Mouse (Mus musculus): ENCODE data around the gene Olfr62. TPM values are rescaled to one million over a fixed set of nuclear protein-coding genes. Genes with fewer than 3 reads are reported as not detected.
A peak's percentile ranks its signal among the peaks of the same experiment; 100 is the strongest.

Gene Olfr62
- not detected for total RNA-seq (2021)
- long read RNA-seq = 0 reads

DNA sequence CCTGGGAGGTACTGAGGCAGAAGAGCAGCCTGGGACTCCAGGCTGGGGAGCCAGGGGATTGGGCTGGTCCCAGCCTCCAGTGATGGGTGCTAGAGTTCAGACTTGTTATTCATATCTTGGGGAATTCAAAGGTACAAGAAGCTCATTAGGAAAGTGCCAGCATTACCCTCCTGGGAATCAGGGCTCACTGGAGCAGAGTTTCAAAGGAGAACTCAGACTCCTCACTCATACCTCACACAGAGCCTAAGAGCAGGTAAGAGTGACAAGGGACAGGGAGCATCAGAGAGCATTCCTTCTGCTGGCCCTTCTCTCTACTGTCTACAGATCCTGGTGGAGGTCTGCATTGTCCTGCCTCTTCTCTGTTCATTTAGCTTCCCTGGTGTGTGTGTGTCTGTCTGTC lies at the start of gene Olfr62:
Gene Olfr62 (plus strand): TSS at position 301 of the 400 bp plus-strand sequence.
- DNase-seq (ENCODE audit: low spot score in 2 of 2) = no peak

DNA sequence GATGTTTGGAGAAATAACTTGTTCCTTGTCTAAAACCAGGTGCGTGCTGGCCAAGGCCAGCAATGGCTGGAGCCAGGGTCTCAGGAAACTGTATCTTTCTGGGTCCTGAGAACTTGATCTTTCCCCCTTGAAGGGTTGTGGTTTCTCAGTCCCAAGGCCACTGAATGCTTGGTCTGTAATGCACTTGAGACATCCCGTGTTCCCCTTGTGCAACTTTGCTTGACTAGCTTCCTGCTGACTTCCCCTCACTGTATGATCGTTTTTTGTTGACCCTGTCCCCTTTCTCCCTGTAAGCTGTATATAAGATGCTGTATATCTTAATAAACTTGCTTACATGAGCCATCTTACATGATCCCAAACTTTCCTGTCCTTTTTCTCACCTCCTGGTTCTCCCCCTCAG lies 48.9 kb upstream of the Olfr62 start:
- no peak for DNase-seq (ENCODE audit: low spot score in 2 of 2)

DNA sequence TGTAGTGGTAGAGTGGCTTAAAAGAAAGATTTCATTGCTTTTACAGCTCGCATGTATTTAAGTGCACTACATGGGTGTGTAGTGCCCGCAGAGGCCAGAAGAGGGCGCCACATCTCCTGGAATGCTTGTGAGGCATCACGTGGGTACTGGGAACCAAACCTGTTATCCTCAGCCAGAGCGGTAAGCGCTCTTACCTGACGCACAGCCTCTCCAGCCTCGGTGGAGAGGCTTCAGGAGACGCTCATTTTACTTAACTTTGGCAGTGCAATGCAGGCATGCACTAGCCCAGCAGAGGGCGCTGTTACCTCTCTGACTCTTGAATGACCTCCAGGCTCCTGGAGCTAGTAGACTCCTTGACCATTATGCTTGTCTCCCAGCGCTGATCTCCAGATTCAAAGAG lies 46.1 kb upstream of the Olfr62 start:
- no peak for DNase-seq (ENCODE audit: low spot score in 2 of 2)

DNA sequence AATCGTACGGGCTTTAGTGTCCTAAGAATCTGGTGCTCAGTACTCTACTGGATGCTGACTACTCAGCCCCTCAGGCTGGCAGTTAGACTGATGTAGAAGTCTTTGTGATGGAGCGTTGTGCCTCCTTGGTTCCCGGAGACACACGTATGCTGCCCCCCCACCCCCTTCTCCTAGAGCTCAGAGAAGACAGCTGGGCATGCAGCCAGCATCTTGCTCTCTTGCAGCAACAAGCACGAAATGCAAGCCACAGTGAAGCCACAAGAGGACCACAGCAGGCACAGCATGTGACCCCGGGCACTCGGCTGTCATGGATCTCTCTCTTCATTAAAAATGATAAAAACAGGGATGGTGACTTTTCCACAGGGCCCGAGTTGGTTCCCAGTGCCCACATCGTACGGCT lies 43.3 kb upstream of the Olfr62 start:
- no peak for DNase-seq (ENCODE audit: low spot score in 2 of 2)

DNA sequence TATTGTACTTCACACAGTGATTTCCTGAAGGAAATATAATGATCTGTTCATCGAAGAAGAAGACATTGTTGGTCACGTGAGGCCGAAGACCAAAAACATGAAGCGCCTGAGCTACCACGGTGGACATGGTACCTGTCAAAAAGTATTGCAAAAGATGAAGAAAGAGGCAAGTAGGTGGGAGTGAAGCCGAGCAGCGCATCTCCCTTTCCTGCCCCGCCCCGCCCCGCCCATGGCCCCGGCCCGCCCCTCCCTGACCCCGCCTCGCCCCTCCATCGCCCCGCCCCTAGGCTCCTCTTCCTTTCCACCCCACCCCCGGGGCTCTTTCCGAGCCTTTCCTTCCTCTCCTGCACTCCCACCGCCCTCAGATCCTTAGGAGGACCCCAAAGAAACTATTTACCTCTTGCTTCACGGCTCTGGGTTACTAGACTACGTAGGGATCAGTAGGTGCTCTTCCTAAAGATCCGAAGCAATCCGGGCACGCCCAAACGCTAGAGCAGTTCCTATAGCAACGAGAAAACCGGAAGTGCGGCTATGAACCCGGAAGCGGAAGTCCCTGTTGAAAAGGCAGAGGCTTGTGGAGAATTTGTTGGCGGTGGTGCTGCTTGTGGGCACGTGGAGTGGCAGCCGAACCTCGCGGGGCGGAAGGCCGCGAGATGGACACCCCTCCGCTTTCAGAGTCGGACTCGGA lies 38.3 kb upstream of the Olfr62 start, which contains the start of the genes Cfap57 and Ebna1bp2:
Gene Cfap57 (minus strand): TSS at position 499 of the 688 bp plus-strand sequence.
Gene Ebna1bp2 (plus strand): TSS at position 521 of the 688 bp plus-strand sequence.
- peak; percentile 85 to 95 for DNase-seq (ENCODE audit: low spot score in 2 of 2)

DNA sequence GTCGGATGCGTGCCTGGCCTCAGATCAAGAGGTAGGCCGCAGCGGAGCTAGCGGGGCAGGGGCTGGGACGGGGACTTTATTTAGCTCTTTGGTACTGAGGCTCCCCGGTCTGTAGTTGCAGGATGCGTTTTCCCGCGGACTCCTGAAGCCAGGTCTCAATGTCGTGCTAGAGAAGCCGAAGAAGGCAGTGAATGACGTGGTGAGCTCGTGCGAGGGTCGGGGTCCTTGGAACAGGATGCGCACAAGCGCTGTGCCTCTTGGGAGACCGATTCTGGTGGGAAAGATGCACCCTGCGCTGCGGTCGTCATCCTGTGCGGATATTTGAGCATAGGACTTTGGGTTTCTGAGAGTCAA lies 37.8 kb upstream of the Olfr62 start:
- no peak for DNase-seq (ENCODE audit: low spot score in 2 of 2)

DNA sequence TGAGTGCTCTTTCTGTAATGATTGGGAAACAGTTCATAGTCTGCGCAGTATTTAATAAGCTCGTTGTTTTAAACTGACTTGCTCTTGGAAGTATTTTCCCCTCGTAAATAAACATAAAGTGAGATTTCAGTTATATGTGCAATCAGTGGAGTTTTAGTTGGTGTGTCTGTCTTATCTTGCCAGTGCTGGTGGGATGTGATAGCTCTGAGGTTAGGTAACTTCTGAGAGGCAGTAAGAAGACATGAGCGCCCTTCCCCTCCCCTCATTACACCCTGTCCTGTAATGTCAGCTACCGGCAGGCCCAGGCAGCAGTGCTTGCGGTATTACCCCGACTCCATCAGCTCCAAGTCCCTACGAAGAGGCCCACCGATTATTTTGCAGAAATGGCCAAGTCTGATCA lies 37.0 kb upstream of the Olfr62 start:
- DNase-seq (ENCODE audit: low spot score in 2 of 2) = no peak

DNA sequence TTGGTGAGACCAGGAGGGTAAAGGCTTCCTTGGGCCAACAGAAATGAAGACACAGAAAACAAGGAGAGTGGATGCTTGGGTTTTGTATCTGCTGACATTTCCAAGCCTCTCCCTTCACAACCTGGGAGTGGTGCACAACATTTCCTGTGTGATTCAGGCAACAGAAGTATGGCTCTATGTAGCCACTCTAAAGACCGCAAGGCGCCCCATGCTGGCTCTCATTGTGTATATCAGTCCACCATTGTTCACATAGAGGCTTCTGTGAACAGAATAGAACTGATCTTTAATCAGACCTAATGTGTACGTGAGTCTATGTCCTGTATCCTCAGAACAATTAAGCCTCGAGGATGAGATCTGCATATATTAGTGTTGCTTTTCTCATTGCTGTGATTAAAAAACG lies 28.5 kb upstream of the Olfr62 start:
- DNase-seq (ENCODE audit: low spot score in 2 of 2) = no peak

DNA sequence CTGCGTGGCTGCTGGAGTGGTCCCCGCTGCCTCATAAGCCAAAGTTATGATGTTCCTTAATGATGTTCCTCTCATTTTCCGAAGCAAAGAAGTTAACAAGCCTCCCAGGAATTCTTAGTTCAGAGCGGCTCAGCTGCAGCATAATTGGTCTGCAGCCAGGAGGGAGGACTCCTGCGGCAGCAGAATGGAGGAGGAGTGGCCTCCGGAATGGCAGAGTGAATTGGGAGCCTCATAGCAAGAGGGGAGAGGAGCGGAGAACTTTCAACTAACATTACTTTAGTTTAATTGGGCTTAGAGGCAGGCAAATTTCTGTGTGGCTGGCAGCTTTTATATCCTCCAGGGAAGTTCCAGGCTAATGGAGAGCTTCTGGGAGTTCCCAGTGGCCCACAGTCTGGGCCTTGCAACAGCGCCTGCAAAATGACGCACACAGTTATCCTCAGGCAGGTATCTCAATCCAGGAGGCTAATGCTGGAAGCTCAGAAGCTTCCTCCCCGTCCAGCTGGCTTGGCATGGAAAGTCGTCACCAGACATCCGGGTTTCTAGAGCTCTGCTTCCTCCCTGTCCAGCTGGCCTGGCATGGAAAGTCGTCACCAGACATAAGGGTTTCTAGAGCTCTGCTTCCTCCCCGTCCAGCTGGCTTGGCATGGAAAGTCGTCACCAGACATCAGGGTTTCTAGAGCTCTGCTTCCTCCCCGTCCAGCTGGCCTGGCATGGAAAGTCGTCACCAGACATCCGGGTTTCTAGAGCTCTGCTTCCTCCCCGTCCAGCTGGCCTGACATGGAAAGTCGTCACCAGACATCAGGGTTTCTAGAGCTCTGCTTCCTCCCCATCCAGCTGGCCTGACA lies 16.2 kb upstream of the Olfr62 start:
- DNase-seq (ENCODE audit: low spot score in 2 of 2) = peak in 1 of 2 experiments; percentile 17

DNA sequence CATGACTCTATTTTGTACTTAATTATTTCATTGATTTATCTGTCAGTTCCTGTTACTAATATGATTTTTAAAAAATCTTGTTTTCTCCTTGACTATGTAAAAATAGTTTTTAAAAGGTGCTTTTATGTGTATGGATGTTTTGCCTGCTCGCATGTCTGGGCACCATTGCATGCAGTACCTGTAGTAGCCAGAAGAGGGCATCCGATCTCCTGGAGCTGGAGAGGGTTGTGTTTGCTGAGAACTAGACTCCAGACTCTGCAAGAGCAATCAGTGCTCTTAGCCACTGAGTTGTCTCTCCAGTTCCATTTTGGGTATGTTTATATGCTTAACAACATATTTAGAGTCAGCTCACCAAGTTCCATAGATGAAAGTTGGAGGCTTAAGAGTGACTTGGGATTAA lies 13.5 kb upstream of the Olfr62 start:
- DNase-seq (ENCODE audit: low spot score in 2 of 2) = peak; percentile 32 to 69

DNA sequence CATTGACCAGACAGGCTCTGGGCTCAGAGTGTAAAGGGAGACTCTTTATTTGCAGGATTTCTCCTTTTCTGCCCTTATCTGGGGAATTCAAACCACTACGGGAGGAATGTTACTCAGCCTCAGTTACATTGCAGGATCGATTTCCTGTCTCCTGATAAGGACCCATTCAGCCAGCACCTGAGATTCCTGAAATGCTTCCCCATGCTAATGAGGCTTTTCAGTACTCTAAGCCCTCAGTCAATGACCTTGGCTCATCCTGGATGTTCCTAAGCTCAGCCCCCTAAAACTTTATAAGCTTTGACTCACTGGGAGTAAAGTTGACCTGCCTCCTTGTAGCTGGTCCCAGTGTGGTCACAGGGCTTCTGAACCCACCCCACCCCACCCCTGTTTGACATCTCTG lies 28.3 kb downstream of the Olfr62 start:
- DNase-seq (ENCODE audit: low spot score in 2 of 2) = no peak

DNA sequence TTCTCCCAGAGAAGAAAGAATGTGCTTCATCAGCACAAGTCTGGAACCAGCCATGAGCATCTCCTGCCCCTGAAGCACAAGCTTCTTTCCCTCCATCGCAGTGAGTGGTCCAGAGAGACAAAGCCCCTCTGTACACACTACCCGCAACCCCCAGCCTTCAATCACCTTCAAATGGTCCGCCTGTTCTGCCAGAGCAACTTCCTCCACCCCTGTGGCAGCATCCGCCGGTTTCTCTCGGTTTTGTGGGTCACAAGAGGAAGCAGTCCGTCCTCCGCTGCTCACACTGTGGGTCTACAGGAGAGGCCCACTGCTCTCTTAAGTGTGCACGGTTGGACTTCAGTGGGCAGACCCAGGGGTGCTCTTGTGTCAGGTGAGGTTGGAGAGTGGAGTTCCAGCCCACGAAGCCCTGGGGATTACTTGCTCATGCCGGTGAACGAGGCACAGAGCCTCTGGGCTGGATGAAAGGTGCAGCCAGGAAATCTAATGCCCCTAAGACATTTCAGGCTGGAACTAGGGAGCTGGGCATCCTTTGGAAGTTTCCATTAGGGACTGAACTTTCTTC lies 33.7 kb downstream of the Olfr62 start, which contains the start of gene Olfr1342:
Gene Olfr1342 (minus strand): TSS at position 345 of the 562 bp plus-strand sequence.
- DNase-seq (ENCODE audit: low spot score in 2 of 2) = no peak

DNA sequence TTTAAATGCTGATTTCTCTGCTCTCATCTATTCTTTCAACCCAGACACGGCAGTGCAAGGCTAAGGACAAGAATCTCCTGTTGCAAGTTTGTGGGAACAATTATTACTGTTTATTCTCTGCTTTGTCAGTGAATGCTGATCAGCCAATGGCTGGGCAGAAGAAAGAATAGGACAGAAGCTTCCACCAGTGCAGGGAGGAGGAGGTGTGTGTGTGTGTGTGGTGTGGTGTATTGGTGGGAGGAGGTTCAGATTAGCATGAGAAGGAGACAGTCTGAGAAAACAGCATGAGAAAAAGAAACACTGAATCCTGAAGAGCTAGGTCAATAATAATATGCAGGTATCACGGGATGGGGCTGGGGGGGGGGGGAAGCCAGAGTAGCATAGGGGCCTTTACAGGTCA lies 35.1 kb downstream of the Olfr62 start:
- no peak for DNase-seq (ENCODE audit: low spot score in 2 of 2)

DNA sequence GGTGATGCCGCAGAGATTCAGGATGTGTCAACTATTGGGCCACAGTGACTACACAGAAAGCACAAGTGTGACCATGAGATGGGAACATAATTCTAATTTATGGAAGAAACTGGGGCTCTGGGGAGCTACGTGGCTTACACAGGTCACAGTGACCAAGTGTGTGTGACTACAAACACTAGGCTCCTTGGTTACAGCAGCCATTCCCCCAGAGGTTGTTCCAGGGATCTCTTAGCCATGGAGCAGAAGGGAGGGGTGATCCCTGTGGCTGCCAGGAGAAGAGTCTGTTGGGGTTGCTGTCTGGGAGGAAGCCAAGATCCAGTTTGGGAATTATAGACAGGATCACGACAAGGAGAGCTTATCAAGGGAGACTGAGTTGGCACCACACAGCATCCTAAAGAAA lies 44.5 kb downstream of the Olfr62 start, which contains the start of gene Olfr1341:
Gene Olfr1341 (plus strand): TSS at position 301 of the 400 bp plus-strand sequence.
- no peak for DNase-seq (ENCODE audit: low spot score in 2 of 2)

DNA sequence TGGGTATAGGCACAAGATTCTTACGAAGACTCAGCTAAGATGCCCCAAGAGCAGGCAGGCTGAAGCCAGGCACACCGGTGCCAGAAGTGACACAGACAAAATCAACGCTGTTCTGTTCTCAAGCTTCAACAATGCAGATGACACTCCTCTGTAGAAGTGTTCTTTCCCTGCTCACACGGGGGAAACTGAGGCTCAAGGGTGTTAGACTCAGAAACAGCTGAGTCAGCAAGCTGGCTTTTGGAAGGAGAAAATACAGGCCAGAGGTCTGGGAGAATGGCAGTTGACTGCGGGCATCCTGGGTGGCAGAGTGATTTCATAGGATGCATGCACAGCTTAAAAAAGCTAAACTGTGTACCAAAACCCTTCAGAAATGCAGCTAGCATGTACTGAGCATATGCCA lies 49.3 kb downstream of the Olfr62 start:
- DNase-seq (ENCODE audit: low spot score in 2 of 2) = no peak

DNA sequence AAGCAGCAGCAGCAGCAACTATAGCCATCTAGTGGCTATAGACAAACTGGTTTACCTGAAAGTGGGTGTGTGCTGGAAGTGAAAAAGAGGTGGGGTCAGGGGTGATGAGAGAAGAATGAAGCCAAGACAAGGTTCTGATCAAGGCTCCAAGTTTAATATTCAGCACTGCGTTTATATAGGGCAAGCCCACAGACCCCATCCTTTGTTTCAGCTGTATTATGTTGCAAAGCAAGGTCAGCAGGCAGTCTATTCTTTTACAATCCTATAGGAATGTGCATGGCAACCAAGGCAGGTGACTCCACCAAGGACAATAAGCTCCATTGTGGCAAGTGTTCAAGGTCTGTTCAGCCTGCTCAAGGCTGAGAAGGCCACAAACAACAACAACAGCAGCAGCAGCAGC lies 52.9 kb downstream of the Olfr62 start:
- DNase-seq (ENCODE audit: low spot score in 2 of 2) = no peak

Other genes with a start within 250 kb of the Olfr62 start
- gene Szt2, start 249.7 kb upstream of the Olfr62 start, total RNA-seq (2021) = 10 to 100 TPM; 29.7 to 34.4 TPM
- 10 to 100 TPM; 47.3 to 52.7 TPM for gene Med8, start 249.6 kb upstream of the Olfr62 start, total RNA-seq (2021)
- 10 to 100 TPM; 18.4 to 19.7 TPM for gene Elovl1, start 230.9 kb upstream of the Olfr62 start, total RNA-seq (2021)
- gene Cdc20, start 221.6 kb upstream of the Olfr62 start, total RNA-seq (2021) = under 1 TPM; 0.57 to 0.61 TPM
- gene Mpl, start 201.4 kb upstream of the Olfr62 start, total RNA-seq (2021) = not detected
- gene Tie1, start 168.9 kb upstream of the Olfr62 start, total RNA-seq (2021) = 1 to 10 TPM; 4.8 to 5.9 TPM
- not detected for gene 2610528J11Rik, start 132.0 kb upstream of the Olfr62 start, total RNA-seq (2021)
- gene Tmem125, start 114.9 kb upstream of the Olfr62 start, total RNA-seq (2021) = 1 to 10 TPM; 6.7 to 7.1 TPM
- under 1 TPM; 0.41 to 0.84 TPM for gene Cfap57, start 38.2 kb upstream of the Olfr62 start, total RNA-seq (2021)
- 10 to 100 TPM; 58.4 to 62.8 TPM for gene Ebna1bp2, start 38.2 kb upstream of the Olfr62 start, total RNA-seq (2021)
- gene Olfr1342, start 33.8 kb downstream of the Olfr62 start, total RNA-seq (2021) = not detected
- not detected for gene Olfr1341, start 44.6 kb downstream of the Olfr62 start, total RNA-seq (2021)
- not detected for gene Olfr1340, start 61.2 kb downstream of the Olfr62 start, total RNA-seq (2021)
- not detected for gene Olfr1339, start 73.2 kb downstream of the Olfr62 start, total RNA-seq (2021)
- not detected for gene Olfr1338, start 99.8 kb downstream of the Olfr62 start, total RNA-seq (2021)
- not detected for gene Olfr1337, start 123.6 kb downstream of the Olfr62 start, total RNA-seq (2021)
- gene Olfr1335, start 151.0 kb downstream of the Olfr62 start, total RNA-seq (2021) = not detected
- gene Olfr1333, start 177.3 kb downstream of the Olfr62 start, total RNA-seq (2021) = not detected
- gene Olfr1331, start 205.7 kb downstream of the Olfr62 start, total RNA-seq (2021) = not detected
- gene Olfr1330, start 229.6 kb downstream of the Olfr62 start, total RNA-seq (2021) = not detected